Mouse (Mus musculus): ENCODE results near the gene Haghl.

The Haghl gene

GRCm38 (mm10) chr17:25785281-25785745 lies at the start of gene Haghl:
TSS of gene Haghl (minus strand) at chr17:25785673.
- DNase-seq = peak; percentile 94 to 96

- no peak for DNase-seq
Observed at GRCm38 (mm10) chr17:25834595-25835222, 49.2 kb upstream of the Haghl start.

- DNase-seq = peak in 1 of 2 experiments; percentile 53
Observed at GRCm38 (mm10) chr17:25833961-25834594, 48.6 kb upstream of the Haghl start.

DNA sequence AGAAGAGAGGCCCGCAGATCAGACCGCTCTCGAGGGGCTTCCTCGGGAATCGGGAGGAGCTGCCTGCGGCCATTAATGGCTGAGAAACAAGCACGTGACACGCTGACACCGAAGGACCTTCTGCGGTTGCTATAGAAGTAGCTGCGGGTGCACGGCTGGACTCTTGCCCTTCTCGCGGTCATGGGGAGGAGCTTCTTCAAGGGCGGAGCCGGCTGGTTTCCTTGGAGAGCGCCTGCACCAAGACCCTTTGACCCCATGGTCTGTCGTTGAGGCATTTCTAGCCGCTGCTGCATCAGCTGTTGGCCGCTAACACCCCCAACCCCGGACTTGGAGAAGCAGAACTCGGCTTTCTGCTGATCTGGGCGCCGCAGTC lies 47.8 kb upstream of the Haghl start, which contains the start of gene Stub1:
TSS of gene Stub1 (minus strand) at position 114 of the 373 bp plus-strand sequence.
- peak; percentile 94 to 95 for DNase-seq

GRCm38 (mm10) chr17:25832436-25833290 lies 47.2 kb upstream of the Haghl start:
- peak; percentile 99 to 100 for DNase-seq

DNA sequence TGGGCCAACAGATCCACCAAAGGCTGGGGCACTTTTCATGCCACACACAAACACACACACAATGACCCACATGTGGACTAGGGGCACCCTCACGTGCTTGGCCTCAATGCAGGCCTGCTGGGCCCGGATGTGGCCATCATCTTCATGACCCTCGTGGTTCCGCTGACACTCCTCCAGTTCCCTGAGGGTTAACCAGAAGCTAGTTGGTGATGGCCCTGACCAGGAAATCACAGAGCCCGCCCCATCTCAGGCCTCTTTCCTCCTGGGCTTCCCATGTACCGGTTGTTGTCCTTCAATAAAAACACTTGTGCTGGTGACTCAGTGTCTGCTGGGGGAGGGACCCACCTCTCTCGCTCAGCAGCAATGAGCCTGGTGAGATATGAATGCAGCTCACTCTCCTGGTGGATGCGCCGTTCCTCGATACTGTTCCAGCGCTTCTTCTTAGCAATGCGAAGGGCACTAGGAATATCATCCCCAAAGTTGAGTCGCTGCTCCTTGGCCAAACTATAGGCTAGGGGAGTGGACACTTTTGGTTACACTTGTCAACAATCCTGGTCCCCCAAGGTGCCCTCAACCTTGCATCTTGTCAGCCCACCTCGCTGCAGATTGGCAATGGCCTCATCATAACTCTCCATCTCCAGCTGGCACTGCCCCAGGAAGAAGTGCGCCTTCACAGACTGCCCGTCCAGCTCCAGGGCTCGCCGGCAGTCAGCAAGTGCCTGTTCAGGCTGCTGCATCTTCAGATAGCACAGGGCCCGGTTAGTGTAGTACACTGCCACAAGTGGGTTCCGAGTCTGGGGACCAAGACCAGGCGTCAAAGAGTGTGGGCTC lies 46.2 kb upstream of the Haghl start:
- no peak for DNase-seq

DNA sequence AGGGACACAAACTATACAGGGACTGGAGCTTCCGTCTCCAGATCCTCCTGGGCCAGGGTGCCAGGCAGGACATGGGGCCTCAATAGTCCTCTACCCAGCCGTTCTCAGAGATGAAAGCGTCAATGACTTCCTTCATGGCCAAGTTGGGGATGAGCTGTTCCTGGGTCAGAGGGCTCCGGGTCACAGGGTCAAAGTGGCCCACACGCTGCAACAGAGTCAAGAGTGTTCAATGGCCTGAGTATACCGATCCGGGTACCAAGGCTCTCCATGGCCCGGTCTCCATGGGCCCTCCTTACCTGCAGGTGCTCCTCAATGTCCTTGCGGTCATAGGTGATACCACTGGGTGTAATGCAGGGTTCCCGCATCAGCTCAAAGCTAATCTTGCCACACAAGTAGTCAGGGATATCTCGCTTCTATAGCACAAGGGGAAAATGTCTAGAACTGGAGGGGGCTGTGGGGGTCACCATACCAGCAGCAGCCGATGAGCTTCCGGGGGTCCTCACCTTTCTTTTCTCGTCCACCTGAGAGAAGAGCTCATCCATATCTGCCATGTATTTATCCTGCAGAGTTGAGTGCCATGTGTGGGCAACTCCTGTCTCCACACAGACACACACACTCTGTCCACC lies 45.4 kb upstream of the Haghl start:
- no peak for DNase-seq

GRCm38 (mm10) chr17:25830200-25830753 lies 44.8 kb upstream of the Haghl start:
- no peak for DNase-seq

- no peak for DNase-seq
Observed at GRCm38 (mm10) chr17:25829558-25830017, 44.1 kb upstream of the Haghl start.

DNA sequence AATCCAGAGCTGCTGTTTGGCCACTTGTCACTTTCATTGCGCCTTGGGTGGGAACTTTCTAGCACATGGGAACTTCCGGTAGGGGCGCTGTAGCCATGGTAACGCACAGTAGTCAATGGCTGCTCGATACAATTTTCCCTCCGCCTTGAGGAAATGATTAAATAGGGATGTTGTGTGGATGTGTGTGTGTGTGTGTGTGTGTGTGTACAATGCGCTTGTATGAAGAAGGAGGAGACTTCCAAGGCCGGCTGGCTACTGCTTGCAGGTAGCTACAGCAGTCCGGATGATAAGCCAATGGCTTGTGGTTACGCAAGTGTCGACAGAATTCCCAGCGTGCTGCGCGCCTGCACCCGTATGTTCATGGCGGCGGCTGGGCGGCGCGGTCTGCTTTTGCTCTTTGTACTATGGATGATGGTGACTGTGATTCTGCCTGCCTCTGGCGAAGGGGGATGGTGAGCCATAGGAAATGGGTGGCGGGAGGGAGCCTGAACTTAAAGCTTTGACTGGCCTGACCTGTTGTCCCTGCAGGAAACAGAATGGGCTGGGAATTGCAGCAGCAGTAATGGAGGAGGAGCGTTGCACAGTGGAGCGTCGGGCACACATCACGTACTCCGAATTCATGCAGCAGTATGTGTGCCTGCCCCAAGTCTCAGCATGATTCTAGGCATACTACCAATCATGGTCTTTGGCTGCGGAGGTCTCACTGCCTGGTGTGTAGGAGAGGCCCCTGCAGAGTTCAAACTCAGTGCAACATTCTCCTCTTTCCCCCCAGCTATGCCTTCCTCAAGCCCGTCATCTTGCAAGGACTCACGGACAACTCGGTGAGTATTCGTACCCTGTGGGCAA lies 43.5 kb upstream of the Haghl start, which contains the start of gene Jmjd8:
TSS of gene Jmjd8 (plus strand) at position 156 of the 846 bp plus-strand sequence.
- DNase-seq = peak; percentile 73 to 75

DNA sequence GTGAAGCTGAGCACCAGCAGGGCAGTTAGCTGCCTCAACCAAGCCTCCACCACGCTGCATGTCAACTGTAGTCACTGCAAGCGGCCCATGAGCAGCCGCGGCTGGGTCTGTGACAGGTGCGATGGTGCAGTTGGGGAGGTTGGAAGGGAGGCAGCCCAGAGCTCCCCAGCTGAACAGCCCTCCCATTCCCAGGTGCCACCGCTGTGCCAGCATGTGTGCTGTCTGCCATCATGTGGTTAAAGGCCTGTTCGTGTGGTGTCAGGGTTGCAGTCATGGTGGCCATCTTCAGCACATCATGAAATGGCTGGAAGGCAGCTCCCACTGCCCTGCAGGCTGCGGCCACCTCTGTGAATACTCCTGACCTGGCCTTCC lies 42.7 kb upstream of the Haghl start:
- DNase-seq = no peak

- DNase-seq = no peak
Observed at GRCm38 (mm10) chr17:25827546-25828222, 42.2 kb upstream of the Haghl start.

GRCm38 (mm10) chr17:25827011-25827410 lies 41.5 kb upstream of the Haghl start:
- DNase-seq = no peak

GRCm38 (mm10) chr17:25825984-25826570 lies 40.6 kb upstream of the Haghl start:
- DNase-seq = no peak

DNA sequence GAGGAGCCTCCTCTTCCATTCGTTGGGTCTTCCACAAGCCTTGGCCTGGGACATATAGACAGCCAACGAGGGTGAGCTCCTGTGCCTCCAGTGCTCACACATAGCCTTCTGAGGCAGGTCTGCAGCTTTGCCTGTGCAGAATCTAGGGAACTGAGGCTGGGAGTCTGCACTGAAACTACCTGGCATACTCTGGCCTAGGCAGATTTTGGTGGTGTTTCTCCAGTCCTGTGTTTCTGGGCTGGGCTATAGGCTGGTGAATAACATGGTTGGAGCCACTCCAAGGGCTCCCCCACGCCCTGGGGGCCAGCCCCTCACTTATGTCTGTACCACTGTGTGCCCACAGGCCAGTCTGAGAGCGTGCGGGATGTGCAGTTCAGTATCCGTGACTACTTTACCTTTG lies 39.8 kb upstream of the Haghl start:
- DNase-seq = no peak

DNA sequence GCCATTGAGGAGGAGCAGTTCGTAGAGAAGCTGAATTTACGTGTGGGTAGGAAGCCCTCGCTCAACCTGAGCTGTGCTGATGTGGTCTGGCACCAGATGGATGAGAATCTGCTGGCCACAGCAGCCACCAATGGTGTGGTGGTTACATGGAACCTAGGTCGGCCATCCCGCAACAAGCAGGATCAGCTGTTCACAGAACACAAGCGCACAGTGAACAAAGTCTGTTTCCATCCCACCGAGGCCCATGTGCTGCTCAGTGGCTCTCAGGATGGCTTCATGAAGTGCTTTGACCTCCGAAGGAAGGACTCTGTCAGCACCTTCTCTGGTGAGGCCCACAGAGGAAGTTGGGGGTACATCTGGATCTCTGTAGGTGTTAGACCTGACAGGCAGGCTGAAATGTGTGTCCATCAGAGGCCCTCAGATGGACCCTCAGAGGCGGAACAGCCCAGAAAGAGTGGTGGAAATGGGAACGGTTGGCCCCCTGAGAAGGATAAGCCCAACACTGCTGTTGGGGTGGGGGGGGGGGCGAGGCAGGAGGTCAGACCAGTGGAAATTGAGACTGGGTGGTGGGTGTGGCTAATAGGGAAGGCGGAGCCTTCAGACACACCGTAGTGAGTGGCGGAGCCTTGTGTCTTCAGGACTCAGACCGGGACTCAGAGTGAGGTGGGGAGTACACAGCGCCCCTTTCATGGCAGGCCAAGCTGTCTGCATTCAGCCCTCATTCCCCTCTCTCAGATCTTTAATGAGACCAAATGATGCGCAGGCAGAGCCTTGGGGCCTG lies 39.1 kb upstream of the Haghl start:
- DNase-seq = no peak

- peak; percentile 76 to 83 for DNase-seq
Observed at GRCm38 (mm10) chr17:25823452-25823851, 38.0 kb upstream of the Haghl start, which contains the start of gene Wdr24. TSS of gene Wdr24 (plus strand) at chr17:25823627.
